Mouse (Mus musculus) C2C12 (cell line): ENCODE measurements around the gene Abcb8. TPM values are rescaled to one million over a fixed set of nuclear protein-coding genes. Genes with fewer than 3 reads are reported as not detected.

Experiments used
- H3K27me3 ChIP-seq: one replicate; pipeline ENCODE4 v1.6.1; 2011; ENCODE audit not compliant: control insufficient read depth, insufficient read depth, insufficient read length
- H3K36me3 ChIP-seq: one replicate; pipeline ENCODE4 v1.6.1; 2011; ENCODE audit not compliant: control insufficient read depth, insufficient read depth
- H3K4me3 ChIP-seq: one replicate; pipeline ENCODE4 v1.5.1; 2011; ENCODE audit warnings: mild to moderate bottlenecking, control low read depth; ENCODE audit not compliant: poor library complexity, insufficient read depth, severe bottlenecking
- H3K79me2 ChIP-seq: one replicate; pipeline ENCODE4 v1.6.1; 2011; ENCODE audit not compliant: control insufficient read depth, insufficient read depth
- H3K79me3 ChIP-seq: one replicate; pipeline ENCODE4 v1.6.1; 2011; ENCODE audit warnings: low read depth, control low read depth
- H3ac ChIP-seq: one replicate; pipeline ENCODE3; 2011; ENCODE audit warnings: low read depth; ENCODE audit not compliant: control insufficient read depth, insufficient read length
- CEBPB ChIP-seq: IDR thresholded peaks from one replicate; pipeline ENCODE4 v1.6.1; 2011; ENCODE audit warnings: low read depth, mild to moderate bottlenecking, control low read depth, moderate library complexity
- CTCF ChIP-seq: IDR thresholded peaks from one replicate; pipeline ENCODE4 v1.5.1; 2011; ENCODE audit not compliant: control insufficient read depth, insufficient read depth, insufficient read length
- FOSL1 ChIP-seq: IDR thresholded peaks from one replicate; pipeline ENCODE4 v1.8.0; 2011; ENCODE audit warnings: mild to moderate bottlenecking, low read length; ENCODE audit not compliant: poor library complexity, insufficient read depth, severe bottlenecking
- MAX ChIP-seq: IDR thresholded peaks from one replicate; pipeline ENCODE4 v1.6.1; 2011; ENCODE audit warnings: mild to moderate bottlenecking, control low read depth
- MYOD1 ChIP-seq: IDR thresholded peaks from one replicate; pipeline ENCODE4 v1.6.1; 2011; ENCODE audit warnings: low read depth; ENCODE audit not compliant: control insufficient read depth, insufficient read length
- MYOG ChIP-seq: IDR thresholded peaks from one replicate; pipeline ENCODE4 v1.6.1; 2011; ENCODE audit not compliant: control insufficient read depth, insufficient read length; ENCODE audit errors: extremely low read depth
- USF1 ChIP-seq: IDR thresholded peaks from one replicate; pipeline ENCODE4 v1.6.1; 2011; ENCODE audit warnings: low read depth, mild to moderate bottlenecking, control low read depth, moderate library complexity
- polyA plus RNA-seq: library from polyadenylated mRNA; unstranded; fragments of >200 nt; fragmentation: generic; extraction: Trizol; gene quantifications from one replicate; pipeline ENCODE4 v1.2.1, GENCODE M21; 2012; ENCODE audit warnings: missing spikeins

The Abcb8 gene
- polyA plus RNA-seq, 1 experiment: 25.1 TPM

DNA sequence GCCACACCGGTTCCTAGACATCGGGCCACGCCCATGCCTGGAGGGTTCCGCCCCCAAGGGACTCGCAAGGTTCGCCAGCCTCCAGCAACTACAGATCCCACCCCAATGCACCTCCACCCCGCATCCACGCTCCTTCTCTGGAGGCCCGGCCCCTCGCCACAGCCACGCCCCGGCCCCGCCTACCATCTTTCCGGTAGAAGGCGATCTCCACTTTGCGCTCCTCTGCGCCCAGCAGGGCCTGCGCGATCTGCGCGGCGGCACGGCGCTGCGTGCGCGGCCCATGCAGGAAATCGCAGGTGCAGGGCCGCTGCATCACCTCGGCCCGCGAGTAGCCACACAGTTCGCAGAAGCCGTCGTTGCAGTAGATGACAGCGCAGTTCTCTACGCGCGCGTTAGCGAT, 45.3 kb upstream of the Abcb8 start:
- no peak overlapping the region for H3ac ChIP-seq
- H3K4me3 ChIP-seq: no peak overlapping the region
- no peaks in the 10 kb centered on the region for H3K79me3 ChIP-seq
- no peaks in the 10 kb centered on the region for H3K27me3 ChIP-seq
- no peaks in the 10 kb centered on the region for H3K79me2 ChIP-seq
- H3K36me3 ChIP-seq: no peaks in the 10 kb centered on the region
- no peak for TF ChIP-seq FOSL1
- TF ChIP-seq MYOD1: no peak
- TF ChIP-seq CTCF: no peak
- TF ChIP-seq CEBPB: no peak
- no peak for TF ChIP-seq USF1
- TF ChIP-seq MYOG: no peak
- no peak for TF ChIP-seq MAX

DNA sequence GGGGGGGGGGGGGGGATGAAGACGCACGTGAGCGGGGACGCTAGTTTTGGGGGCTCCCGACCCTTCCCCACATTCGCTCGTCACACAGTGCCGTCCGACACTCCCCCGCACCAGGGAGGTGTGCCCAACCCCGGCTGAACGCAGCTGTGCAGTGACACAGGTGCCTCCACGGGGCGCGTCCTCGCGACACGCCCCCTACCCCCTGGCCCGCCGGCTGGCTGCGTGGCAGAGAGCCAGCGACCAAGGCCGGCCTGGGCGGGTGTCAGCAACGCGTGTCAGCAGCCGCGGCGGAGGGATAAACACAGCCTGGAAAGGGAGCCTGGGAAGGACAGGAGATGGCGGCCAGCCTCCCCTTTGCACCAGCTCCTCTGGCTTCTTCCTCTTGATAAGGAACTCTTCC, 44.9 kb upstream of the Abcb8 start:
- Histone ChIP-seq H3K4me3 (no peak overlapping the region), H3K79me3 (no peaks in the 10 kb centered on the region), H3K27me3 (no peaks in the 10 kb centered on the region), H3K36me3 (no peaks in the 10 kb centered on the region), H3ac (no peak overlapping the region), H3K79me2 (no peaks in the 10 kb centered on the region)
- TF ChIP-seq MYOG (no peak), MYOD1 (no peak), FOSL1 (no peak), MAX (no peak), CTCF (no peak), CEBPB (no peak), USF1 (no peak)

DNA sequence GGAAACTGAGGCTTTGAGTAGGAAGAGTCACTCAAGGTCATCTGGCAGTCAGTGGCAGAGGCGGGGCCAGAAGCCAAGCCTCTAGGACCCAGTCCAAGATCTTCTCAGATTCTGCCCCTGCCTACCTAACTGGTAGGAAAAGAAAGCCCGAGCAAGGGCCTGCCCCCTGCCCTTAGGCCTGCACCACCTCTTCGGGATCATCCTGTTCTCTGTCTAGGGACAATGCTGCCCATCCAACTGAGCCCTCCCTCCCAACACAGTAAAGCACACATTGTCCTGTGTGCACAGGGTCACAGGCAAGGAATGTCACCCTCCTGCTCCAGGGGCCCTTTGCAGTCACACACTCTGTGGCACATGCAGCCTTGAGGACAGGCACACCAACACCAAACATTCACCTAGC, 43.4 kb upstream of the Abcb8 start:
- H3K79me2 ChIP-seq: no peaks in the 10 kb centered on the region
- no peak overlapping the region for H3K4me3 ChIP-seq
- H3K27me3 ChIP-seq: peaks cover 3% of the 10 kb centered on the region
- H3K36me3 ChIP-seq: no peaks in the 10 kb centered on the region
- no peak overlapping the region for H3ac ChIP-seq
- no peaks in the 10 kb centered on the region for H3K79me3 ChIP-seq
- no peak for TF ChIP-seq FOSL1
- no peak for TF ChIP-seq USF1
- no peak for TF ChIP-seq MYOG
- TF ChIP-seq CTCF: no peak
- TF ChIP-seq MAX: no peak
- no peak for TF ChIP-seq CEBPB
- no peak for TF ChIP-seq MYOD1

DNA sequence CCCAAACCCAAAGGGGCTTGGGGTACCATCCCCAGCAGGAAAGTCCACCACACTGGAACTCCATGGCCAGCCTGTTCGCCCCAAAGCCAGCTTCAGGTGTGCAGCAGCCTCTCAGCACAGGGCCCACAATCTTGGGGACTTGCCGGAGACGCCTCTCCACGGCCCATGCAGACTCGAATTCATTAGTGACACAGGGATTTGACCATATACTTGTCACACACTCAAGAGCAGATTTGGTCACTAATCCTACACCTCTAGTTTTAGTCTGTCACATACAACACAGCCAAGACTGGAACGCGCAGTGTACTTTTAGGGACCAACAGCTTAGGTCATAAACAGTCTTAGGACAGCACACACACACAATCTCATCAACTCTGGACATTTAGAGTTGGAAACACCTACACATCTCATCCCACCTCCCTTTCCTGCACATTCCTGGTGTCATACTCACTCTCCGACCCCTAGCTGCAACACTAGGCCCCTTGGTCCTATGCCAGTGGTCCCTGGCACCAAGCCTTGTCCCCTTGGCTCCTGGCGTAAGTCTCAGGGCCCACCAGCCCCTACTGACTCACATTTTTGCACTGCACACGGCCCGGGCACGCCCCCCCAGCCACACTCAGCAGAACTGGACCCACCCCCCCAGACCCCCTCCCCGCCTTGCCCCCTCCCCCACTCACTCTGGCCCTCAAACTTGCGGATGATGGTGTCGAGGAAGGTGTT, 42.8 kb upstream of the Abcb8 start:
- peaks cover 3% of the 10 kb centered on the region for H3K27me3 ChIP-seq
- H3K79me2 ChIP-seq: no peaks in the 10 kb centered on the region
- TF ChIP-seq CEBPB (no peak), CTCF (no peak), FOSL1 (no peak), MYOD1 (no peak), USF1 (no peak), MAX (no peak), MYOG (no peak)
- no peak overlapping the region for H3ac ChIP-seq
- peak overlapping the region; percentile 25 for H3K4me3 ChIP-seq
- H3K36me3 ChIP-seq: no peaks in the 10 kb centered on the region
- H3K79me3 ChIP-seq: no peaks in the 10 kb centered on the region

DNA sequence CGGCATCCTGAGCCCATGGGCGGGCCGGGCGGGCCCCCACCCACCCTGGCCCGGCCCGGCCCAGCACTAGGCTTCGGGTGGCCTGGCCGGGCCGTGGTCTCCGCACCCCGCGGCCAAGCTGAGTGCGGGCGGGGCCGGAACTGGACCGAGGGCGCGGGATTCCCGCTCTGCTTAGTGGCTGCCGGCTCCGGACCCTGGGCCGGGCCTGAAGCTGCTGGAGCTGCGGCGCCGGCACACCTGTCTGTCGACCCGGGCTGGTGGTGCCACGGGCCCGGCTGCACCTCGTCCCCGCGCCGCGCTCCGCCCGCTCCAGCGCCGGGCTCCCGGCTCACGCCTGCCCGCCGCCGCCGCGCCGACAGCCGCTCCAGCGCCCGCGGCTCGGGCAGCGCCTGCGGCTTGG, 42.2 kb upstream of the Abcb8 start, which contains the start of gene Kcnh2:
TSS of gene Kcnh2 (minus strand) at position 327 of the 400 bp plus-strand sequence.
- H3K79me3 ChIP-seq: no peaks in the 10 kb centered on the region
- TF ChIP-seq MYOG: no peak
- no peak for TF ChIP-seq USF1
- no peak for TF ChIP-seq MYOD1
- TF ChIP-seq CEBPB: no peak
- no peak for TF ChIP-seq CTCF
- TF ChIP-seq FOSL1: no peak
- no peak for TF ChIP-seq MAX
- peak within 1 kb of the TSS; percentile 25 for H3K4me3 ChIP-seq
- H3K36me3 ChIP-seq: no peaks in the 10 kb centered on the region
- H3K27me3 ChIP-seq: peaks cover 3% of the 10 kb centered on the region
- H3ac ChIP-seq: peak within 1 kb of the TSS; percentile 51
- no peaks in the 10 kb centered on the region for H3K79me2 ChIP-seq

DNA sequence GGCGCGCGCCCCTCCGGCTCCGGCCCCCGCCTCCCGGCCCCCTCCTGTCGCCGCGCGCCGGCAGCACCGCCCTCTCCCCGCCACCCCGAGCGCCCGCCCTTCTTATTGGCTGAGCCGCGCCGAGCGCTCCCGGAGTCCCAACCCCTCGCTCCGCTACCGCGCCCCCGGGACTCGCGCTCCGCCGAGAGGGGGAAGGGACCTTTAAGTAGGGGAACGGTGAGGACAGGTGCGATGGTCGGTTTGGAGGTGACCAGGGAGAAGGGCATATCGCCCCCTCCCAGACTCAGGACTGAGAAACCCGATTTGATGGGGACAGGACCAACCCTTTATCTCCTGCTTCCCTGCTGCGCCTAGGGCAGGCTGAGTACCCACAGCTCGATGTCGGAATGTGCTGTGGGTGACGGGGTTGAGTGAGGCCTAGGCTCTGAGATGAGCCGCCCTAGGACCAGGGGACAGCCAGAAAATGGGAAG, 41.7 kb upstream of the Abcb8 start:
- H3K4me3 ChIP-seq: peak overlapping the region; percentile 25
- H3K36me3 ChIP-seq: no peaks in the 10 kb centered on the region
- peak overlapping the region; percentile 42 for H3ac ChIP-seq
- no peak for TF ChIP-seq MAX
- TF ChIP-seq CEBPB: no peak
- TF ChIP-seq FOSL1: no peak
- TF ChIP-seq CTCF: no peak
- TF ChIP-seq USF1: no peak
- TF ChIP-seq MYOD1: no peak
- H3K27me3 ChIP-seq: peaks cover 3% of the 10 kb centered on the region
- H3K79me2 ChIP-seq: no peaks in the 10 kb centered on the region
- no peaks in the 10 kb centered on the region for H3K79me3 ChIP-seq
